Mouse (Mus musculus) cerebellum, adult 2 months (tissue): ENCODE data around the gene Ubtd1.

Source experiments
- CTCF ChIP-seq: fragments of 200-500 bp; IDR thresholded peaks from 2 replicates; pipeline ENCODE4 v1.5.1; 2011; ENCODE audit warnings: low read depth, mild to moderate bottlenecking, control low read depth, low read length, moderate library complexity, borderline replicate concordance; ENCODE audit not compliant: insufficient read depth
- POLR2A ChIP-seq: fragments of 200-500 bp; IDR thresholded peaks from 2 replicates; pipeline ENCODE4 v1.6.1; 2011; ENCODE audit warnings: low read length, control low read depth, borderline replicate concordance; ENCODE audit not compliant: insufficient read depth

- TF ChIP-seq POLR2A (no peak), CTCF (no peak)
Measured at GRCm38 (mm10) chr19:41982791-41983150, 1.2 kb downstream of the Ubtd1 start.
